Mouse (Mus musculus) 416B (cell line): Measurements from ENCODE around the gene Bud31.
"Not testable (repeated sequence)": the region's sequence is repeated elsewhere in the genome, so short reads cannot be mapped to it uniquely, and the experiment has no call there.

Experiments used
- DNase-seq: peaks from one replicate; pipeline ENCODE4 v3.0.0; 2011; ENCODE audit warnings: low read depth

The Bud31 gene

GRCm38 (mm10) chr5:145129124-145129523 lies 11.0 kb upstream of the Bud31 start:
- DNase-seq: peak; percentile 46

GRCm38 (mm10) chr5:145129773-145130172 lies 10.4 kb upstream of the Bud31 start:
- not testable (repeated sequence) for DNase-seq

GRCm38 (mm10) chr5:145130191-145130590 lies 10.0 kb upstream of the Bud31 start:
- DNase-seq: peak; percentile 77

DNA sequence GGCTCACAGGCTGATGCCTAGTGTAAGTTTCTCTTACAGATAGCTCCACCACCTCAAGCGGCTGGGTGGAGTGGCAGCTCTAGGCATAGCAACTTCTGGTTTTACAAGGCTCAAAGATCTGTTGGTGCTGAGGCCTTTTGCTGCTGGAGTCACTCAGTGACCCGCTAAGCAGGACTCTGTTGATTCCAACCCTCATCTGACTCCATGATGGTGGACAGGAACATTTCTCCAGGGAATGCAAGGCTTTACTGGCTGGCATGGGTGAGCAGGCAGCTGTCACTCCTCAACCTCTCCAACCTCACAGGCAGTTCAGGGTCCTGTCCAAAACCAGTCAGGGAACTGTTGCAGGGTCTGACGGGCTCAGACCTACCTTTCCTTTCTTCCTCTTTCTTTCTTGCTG lies 9.2 kb upstream of the Bud31 start:
- DNase-seq: no peak

GRCm38 (mm10) chr5:145133275-145133674 lies 6.9 kb upstream of the Bud31 start:
- DNase-seq: not testable (repeated sequence)

- DNase-seq: peak; percentile 46
Observed at GRCm38 (mm10) chr5:145138836-145139235, 1.3 kb upstream of the Bud31 start.

GRCm38 (mm10) chr5:145140611-145141010 lies 449 bp downstream of the Bud31 start:
- no peak for DNase-seq

GRCm38 (mm10) chr5:145147748-145148147 lies 7.6 kb downstream of the Bud31 start:
- DNase-seq: no peak

- no peak for DNase-seq
Observed at GRCm38 (mm10) chr5:145149294-145149693, 9.1 kb downstream of the Bud31 start.

GRCm38 (mm10) chr5:145152690-145153089 lies 12.5 kb downstream of the Bud31 start:
- no peak for DNase-seq

GRCm38 (mm10) chr5:145161361-145161760 lies 21.2 kb downstream of the Bud31 start:
- no peak for DNase-seq

DNA sequence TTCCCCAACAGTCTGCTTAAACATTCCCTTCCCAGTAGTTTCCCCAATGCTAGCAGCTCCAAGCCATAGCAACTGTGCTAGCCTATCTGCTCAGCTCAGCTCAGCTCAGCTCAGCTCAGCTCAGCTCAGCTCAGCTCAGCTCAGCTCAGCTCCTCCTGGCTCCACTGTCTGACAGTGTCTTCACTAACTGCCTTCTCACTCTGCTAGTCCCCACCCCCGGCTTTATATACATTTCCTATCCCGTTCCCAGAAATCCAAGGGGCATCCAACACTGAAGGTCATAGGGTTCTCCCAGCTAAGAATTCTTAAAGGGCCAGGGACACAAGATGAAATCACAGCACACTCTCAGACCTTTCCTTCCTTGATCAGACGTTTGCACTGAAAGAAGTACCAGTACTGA lies 24.5 kb downstream of the Bud31 start:
- no peak for DNase-seq

DNA sequence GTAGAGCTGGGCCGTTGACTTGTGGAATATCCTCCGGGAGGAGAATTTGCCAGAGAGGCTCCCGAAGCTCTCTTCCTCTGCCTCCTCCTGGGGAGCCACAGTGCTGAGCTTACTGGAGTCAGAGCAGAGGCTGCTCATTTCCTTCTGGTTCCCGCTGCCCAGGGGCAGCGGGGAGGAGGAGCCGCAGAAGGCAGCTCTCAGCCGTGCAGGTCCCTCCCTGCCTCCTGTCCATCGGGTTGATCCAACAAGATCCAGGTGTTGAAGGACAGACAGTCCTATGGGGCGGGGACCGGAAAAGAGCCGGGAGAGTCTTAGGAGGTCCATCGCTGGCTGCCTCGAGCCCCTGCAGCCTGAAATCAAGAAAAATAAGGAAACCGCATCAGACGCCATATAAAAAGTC lies 25.0 kb downstream of the Bud31 start:
- no peak for DNase-seq

GRCm38 (mm10) chr5:145166536-145167305 lies 26.6 kb downstream of the Bud31 start, which contains the start of the genes Ptcd1 and Cpsf4:
Gene Ptcd1, minus strand, starts transcription at chr5:145167108.
Gene Cpsf4, plus strand, starts transcription at chr5:145167213.
- DNase-seq: peak; percentile 98

- DNase-seq: no peak
Observed at GRCm38 (mm10) chr5:145167306-145167661, 27.1 kb downstream of the Bud31 start.

GRCm38 (mm10) chr5:145178461-145178980 lies 38.4 kb downstream of the Bud31 start:
- DNase-seq: no peak

DNA sequence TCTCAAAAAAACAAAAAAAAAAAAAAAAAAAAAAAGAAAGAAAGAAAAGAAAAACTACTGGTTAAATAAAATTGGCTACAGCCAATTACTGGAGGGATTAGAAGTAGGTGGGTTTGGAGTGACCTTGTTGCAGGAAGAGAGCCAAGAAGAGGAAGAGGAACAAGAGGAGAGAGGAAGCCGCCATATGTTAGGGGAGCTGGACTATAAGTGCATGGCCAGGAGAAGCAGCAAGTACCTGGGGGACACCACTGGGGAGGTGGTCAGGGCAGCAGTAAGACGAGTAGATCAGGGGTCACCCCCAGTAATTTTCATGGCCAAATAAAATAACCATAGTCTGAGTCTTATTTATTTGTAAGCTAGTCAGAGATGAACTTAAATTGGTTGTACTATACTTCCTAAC lies 45.1 kb downstream of the Bud31 start:
- DNase-seq: no peak

DNA sequence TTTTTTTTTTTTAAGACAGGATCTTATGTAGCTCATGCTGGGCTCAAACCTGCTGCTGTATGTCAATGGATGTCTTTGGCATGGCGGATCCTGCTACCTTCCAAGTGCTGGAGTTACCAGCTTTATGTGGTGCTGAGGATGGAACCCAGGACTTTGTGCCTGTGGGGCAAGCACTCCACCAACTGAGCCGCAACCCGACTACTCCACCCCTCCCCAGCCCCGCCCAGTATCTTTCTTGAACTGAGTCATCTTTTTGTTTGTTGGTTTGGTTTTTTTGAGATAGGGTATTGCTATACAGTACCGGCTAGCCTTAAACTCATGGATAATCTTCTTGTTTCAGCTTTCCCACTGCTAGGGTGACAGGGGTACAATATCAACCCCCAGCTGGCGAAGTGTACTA lies 49.3 kb downstream of the Bud31 start:
- peak; percentile 18 for DNase-seq

DNA sequence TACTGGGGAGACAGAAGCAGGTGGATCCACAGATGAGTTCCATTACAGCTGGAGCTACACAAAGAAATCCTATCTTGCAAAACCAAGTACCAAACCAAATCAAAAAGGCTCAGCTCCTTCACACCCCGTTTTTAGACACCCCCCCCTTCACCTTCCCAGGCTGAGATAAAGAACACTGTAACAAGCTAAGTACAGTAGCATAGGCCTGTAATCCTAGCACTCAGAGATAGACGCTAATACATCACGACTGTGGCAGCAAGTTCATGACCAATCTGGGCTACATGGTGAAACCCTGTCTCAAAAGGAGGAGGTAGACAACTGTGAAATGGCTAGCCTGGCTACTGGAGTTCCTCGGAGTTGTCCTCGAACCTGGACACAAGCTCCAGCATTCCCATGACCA lies 50.2 kb downstream of the Bud31 start:
- DNase-seq: no peak

DNA sequence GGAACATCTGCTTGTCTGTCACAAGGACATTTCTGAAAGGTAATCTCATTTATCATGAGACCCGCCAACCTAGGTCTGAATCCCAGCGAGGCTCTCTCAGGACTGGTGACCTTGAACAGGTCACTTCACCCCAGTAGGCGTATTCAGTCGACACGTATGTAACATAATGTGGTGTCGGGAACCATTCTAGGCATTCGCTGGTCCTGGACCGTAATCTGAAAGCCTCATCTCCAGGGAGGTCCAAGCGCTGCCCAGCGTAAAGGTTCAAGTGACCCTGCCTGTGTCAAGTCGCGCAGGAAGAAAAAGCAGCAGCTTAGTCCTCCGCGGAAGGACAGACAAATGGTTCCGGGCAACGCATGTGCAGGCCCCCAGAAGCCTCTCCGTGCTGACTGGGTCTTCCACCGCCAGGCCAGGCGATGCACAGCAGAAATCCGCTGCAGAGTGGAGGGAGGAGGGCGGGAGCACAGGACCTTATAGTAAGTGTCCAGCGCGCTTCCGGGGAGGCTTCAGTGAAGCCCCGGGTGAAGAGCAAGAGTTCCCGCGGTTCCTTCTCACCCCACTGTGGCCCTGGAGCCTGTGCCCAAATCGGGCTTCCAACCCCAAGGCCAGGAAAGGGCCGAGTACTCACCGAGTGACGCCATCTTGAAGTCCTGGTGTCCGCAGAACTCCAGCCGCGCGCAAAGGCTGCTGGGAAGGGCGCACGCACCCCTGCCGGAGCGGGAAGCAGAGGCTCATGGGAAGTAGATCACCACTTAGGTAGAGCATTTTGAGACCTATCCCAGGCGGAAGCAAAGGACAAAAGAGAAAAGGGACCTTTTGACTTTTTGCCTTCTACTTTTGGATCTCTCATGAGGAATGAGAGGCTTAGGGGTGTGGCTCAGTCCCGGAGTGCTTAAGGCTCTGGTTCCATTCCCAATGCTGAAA lies 51.0 kb downstream of the Bud31 start:
- peak; percentile 92 for DNase-seq

GRCm38 (mm10) chr5:145191962-145192361 lies 51.8 kb downstream of the Bud31 start, which contains the start of gene Atp5j2:
Gene Atp5j2, minus strand, starts transcription at chr5:145192062.
- DNase-seq: no peak
